Mouse (Mus musculus) CD4-positive, CD25-positive, alpha-beta regulatory T cell, adult 4 months (primary cell): ENCODE measurements around the gene Gadd45g. TPM values are rescaled to one million over a fixed set of nuclear protein-coding genes. Genes with fewer than 3 reads are reported as not detected.

Experiments used
- ATAC-seq: one replicate; pipeline ENCODE4 v1.8.0; 2017
- polyA plus RNA-seq, 2 experiments: library from polyadenylated mRNA; unstranded; fragments of 100-300 nt; shearing (Covaris generic); gene quantifications; one replicate each; pipeline ENCODE4 v1.2.1; 2017

Gadd45g gene
- polyA plus RNA-seq, 2 experiments from 2014 or later = 13.0 to 18.1 TPM

- no peak for ATAC-seq
These were observed 7.1 kb downstream of the Gadd45g start for GRCm38 (mm10) chr13:51853301-51854243.

GRCm38 (mm10) chr13:51855584-51855983, 9.1 kb downstream of the Gadd45g start:
- no peak for ATAC-seq

- ATAC-seq = no peak
These were observed 10.7 kb downstream of the Gadd45g start for GRCm38 (mm10) chr13:51857156-51857555.

GRCm38 (mm10) chr13:51858475-51858874, 12.0 kb downstream of the Gadd45g start:
- ATAC-seq = no peak

- no peak for ATAC-seq
These were observed 12.7 kb downstream of the Gadd45g start for GRCm38 (mm10) chr13:51859174-51859573.

- no peak for ATAC-seq
These were observed 13.3 kb downstream of the Gadd45g start for GRCm38 (mm10) chr13:51859798-51860197.

- ATAC-seq = no peak
These were observed 16.3 kb downstream of the Gadd45g start for GRCm38 (mm10) chr13:51862750-51863149.

GRCm38 (mm10) chr13:51866151-51866659, 19.7 kb downstream of the Gadd45g start:
- no peak for ATAC-seq

GRCm38 (mm10) chr13:51868491-51869128, 22.1 kb downstream of the Gadd45g start:
- no peak for ATAC-seq

GRCm38 (mm10) chr13:51869129-51869491, 22.6 kb downstream of the Gadd45g start:
- no peak for ATAC-seq

GRCm38 (mm10) chr13:51871148-51871547, 24.7 kb downstream of the Gadd45g start:
- ATAC-seq = no peak

GRCm38 (mm10) chr13:51872252-51872962, 25.9 kb downstream of the Gadd45g start:
- no peak for ATAC-seq

GRCm38 (mm10) chr13:51872963-51873514, 26.6 kb downstream of the Gadd45g start:
- no peak for ATAC-seq

GRCm38 (mm10) chr13:51873786-51874185, 27.3 kb downstream of the Gadd45g start:
- ATAC-seq = no peak

GRCm38 (mm10) chr13:51876131-51876530, 29.7 kb downstream of the Gadd45g start:
- ATAC-seq = no peak

GRCm38 (mm10) chr13:51878806-51879205, 32.3 kb downstream of the Gadd45g start:
- no peak for ATAC-seq

- no peak for ATAC-seq
These were observed 33.1 kb downstream of the Gadd45g start for GRCm38 (mm10) chr13:51879571-51879970.

GRCm38 (mm10) chr13:51880019-51880418, 33.5 kb downstream of the Gadd45g start:
- no peak for ATAC-seq

- ATAC-seq = no peak
These were observed 35.0 kb downstream of the Gadd45g start for GRCm38 (mm10) chr13:51881271-51882128.

- no peak for ATAC-seq
These were observed 35.7 kb downstream of the Gadd45g start for GRCm38 (mm10) chr13:51882218-51882617.

- ATAC-seq = no peak
These were observed 37.8 kb downstream of the Gadd45g start for GRCm38 (mm10) chr13:51884250-51884649.

- ATAC-seq = no peak
These were observed 39.1 kb downstream of the Gadd45g start for GRCm38 (mm10) chr13:51885594-51885993.
